Mouse (Mus musculus) neutrophil, adult 83 days (primary cell): ENCODE data around the gene Cdc25a. TPM values are rescaled to one million over a fixed set of nuclear protein-coding genes. Genes with fewer than 3 reads are reported as not detected.

Experiments used
- total RNA-seq, 2 experiments: library from RNA; stranded (reverse); gene quantifications; one replicate each; pipeline ENCODE4 v1.2.4; 2023

Gene Cdc25a
- 10 to 100 TPM; 34.3 to 38.7 TPM for total RNA-seq

DNA sequence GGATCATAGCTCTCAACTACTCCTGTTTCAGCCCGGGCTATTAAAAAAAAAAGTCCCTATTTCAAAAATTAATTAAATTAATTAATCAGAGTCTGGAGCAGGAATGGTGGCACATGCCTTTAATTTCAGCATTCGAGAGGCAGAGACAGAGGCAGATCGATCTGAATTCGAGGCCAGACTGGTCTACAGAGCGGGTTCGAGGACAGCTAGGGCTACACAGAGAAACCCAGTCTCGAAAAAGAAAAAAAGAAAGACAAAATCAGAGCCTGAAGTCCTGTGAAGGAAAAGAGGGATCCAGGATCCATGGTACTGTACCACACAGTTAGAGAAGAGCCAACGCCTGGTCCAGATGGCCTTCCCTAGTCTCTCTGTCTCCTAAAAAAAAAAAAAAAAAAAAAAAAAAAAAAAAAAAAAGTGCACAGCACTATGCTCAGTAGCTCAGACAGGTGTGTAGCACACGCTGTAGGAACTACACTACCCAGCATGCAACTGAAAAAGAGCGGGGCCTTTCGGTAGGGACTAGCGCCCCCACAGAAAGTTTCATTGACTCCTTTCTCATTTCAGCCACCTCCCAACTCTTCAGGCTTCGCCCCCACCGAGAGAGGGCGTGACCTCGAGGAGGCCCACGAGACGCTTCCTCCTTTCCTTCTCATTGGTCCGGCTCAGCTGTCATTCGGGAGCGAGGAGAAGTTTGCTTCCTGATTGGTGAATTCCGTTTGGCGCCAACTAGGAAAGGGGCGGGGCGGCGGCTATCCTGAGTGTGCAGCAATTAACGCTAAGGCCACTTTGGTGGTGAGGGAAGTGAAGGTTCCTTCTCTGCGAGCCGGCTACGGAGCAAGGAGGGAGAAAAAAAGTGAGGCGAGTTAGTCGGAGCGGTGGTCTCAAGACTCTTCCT, at the start of gene Cdc25a:
Gene Cdc25a, plus strand, starts transcription at position 783 of the 895 bp plus-strand sequence.

DNA sequence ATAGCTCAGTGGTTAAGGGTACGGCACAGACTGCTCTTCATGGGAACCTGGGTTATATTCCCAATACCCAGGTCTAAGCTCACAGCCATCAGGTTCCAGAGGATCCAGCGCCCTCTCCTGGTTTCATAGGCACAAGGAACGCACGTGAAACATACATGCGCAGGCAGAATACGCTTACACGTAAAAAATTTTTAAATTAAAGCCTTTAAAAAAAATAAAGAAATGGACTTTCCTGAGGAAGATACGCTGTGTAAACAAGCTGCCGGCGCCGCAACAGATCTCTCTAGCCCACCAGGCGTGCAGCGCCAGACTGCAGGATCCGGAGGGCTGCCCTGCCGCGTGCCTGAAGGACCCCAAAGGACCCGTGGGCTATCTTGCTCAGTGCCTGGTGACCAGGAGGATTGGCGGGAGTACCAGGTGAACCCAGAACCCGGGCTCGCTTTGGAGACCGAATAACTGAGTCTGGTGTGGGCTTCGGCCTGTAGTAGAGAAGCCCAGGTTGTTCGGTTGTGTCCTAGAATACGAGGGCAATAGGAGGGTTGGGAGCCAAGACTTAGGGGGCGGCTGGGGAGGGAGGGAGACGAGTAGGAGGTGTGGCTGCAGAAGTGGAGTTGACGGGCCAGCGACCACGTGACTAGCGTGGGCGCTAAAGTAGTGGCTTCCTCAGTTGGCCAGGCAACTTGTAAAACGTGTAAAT, 42.8 kb upstream of the Cdc25a start, which contains the start of gene Nme6:
Gene Nme6, plus strand, starts transcription at position 359 of the 697 bp plus-strand sequence.

GRCm38 (mm10) chr9:109849312-109849758, 26.0 kb upstream of the Cdc25a start, which contains the start of gene Camp:
TSS of gene Camp (minus strand) at chr9:109849617.

GRCm38 (mm10) chr9:109931257-109932171, 56.1 kb downstream of the Cdc25a start, which contains the start of gene Map4:
TSS of gene Map4 (plus strand) at chr9:109931460.

Other genes with a start within 250 kb of the Cdc25a start
- gene Fbxw24, start 249.5 kb upstream of the Cdc25a start, total RNA-seq = not detected
- not detected for gene Fbxw25, start 210.9 kb upstream of the Cdc25a start, total RNA-seq
- not detected for gene Fbxw18, start 172.9 kb upstream of the Cdc25a start, total RNA-seq
- not detected for gene Fbxw26, start 129.5 kb upstream of the Cdc25a start, total RNA-seq
- not detected for gene Fbxw27, start 84.9 kb upstream of the Cdc25a start, total RNA-seq
- not detected for gene Spink8, start 63.3 kb upstream of the Cdc25a start, total RNA-seq
- gene Nme6, start 42.8 kb upstream of the Cdc25a start, total RNA-seq = 10 to 100 TPM; 13.3 to 13.7 TPM
- gene Camp, start 26.0 kb upstream of the Cdc25a start, total RNA-seq = 1,000 to 10,000 TPM; 5,963 to 7,044 TPM
- 10 to 100 TPM; 81.0 to 93.2 TPM for gene Map4, start 55.9 kb downstream of the Cdc25a start, total RNA-seq
- gene Smarcc1, start 242.1 kb downstream of the Cdc25a start, total RNA-seq = 10 to 100 TPM; 36.4 to 38.6 TPM
- gene Dhx30, start 242.3 kb downstream of the Cdc25a start, total RNA-seq = 10 to 100 TPM; 31.6 to 37.2 TPM